Mouse (Mus musculus) embryonic fibroblast, embryonic 13.5 days (primary cell): ENCODE results near the gene Krt80.

ENCODE experiments used
- CTCF ChIP-seq: IDR thresholded peaks from 2 replicates; pipeline ENCODE4 v1.5.1; 2011; ENCODE audit warnings: mild to moderate bottlenecking, control low read depth, low read length, moderate library complexity, borderline replicate concordance; ENCODE audit not compliant: insufficient read depth
- POLR2A ChIP-seq: IDR thresholded peaks from 2 replicates; pipeline ENCODE4 v1.6.1; 2011; ENCODE audit warnings: low read depth, mild to moderate bottlenecking, control low read depth, low read length, moderate library complexity

DNA sequence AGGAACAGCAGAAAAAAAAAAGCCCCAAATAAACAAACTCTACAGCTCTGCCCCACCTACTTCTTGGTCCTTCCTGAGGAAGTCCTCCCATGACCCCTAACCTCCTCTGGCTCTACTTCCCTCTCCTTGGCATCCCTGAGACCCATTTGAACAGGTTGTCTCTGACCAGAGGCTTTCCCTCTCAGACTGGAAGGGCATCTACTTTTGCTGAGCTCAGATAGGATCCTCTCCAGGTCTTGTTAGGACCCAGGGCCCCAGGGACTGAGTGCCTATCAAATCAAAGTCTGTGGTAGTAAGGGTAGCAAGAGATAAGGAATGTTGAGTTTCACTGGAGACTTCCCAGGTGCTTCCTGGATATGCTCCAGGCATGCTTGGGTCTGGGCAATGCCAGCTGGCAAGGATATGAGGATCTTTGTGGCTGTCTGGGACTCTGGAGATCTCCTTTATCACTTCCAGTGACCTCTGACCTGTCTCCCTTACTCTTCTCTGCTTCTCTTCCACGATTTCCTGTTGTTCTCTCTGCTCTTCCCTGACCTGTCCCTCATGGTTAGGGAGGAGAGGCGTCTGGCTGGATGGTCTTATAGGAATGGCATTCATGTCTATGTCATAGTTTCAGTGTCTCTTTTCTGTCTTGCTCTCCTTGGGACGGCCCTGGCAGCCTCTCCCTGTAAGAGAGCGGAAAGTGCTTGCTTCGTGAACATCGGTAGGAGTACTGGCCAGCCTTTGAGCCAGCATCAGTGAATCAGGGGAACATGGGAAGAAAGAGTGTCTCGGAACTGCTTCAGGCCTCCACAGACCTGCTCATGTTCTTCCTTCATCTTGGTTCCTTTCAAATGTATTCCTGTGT is 2.4 kb upstream of the Krt80 start:
- TF ChIP-seq CTCF (no peak), POLR2A (no peak)
